Mouse (Mus musculus) frontal cortex, adult 2 months (tissue): ENCODE results near the gene Trmt61a. TPM values are rescaled to one million over a fixed set of nuclear protein-coding genes. Genes with fewer than 3 reads are reported as not detected.

Experiments
- DNase-seq, 2 experiments: peaks; one replicate each; pipeline ENCODE4 v3.0.0; 2022; ENCODE audit warnings: low spot score in 1 of 2; ENCODE audit errors: extremely low spot score in 1 of 2
- polyA plus RNA-seq: library from polyadenylated mRNA; depleted of rRNA; stranded (reverse); fragments of >200 nt; gene quantifications from 2 replicates; pipeline ENCODE4 v1.2.3, GENCODE M21; 2012; rRNA removed

Gene Trmt61a
- polyA plus RNA-seq, 1 experiment = 21.9 TPM

- peak; percentile 57 to 81 for DNase-seq
Measured at GRCm38 (mm10) chr12:111725338-111726121, 47.6 kb downstream of the Trmt61a start.

- DNase-seq = peak; percentile 53 to 72
Measured at GRCm38 (mm10) chr12:111726122-111726463, 48.2 kb downstream of the Trmt61a start.

GRCm38 (mm10) chr12:111727956-111728355 lies 50.1 kb downstream of the Trmt61a start:
- DNase-seq = no peak

- peak; percentile 62 to 92 for DNase-seq
Measured at GRCm38 (mm10) chr12:111731822-111732807, 54.2 kb downstream of the Trmt61a start.

- DNase-seq = no peak
Measured at GRCm38 (mm10) chr12:111732921-111733320, 55.0 kb downstream of the Trmt61a start.

Other genes with a start within 250 kb of the Trmt61a start
- 1.0 and 1.5 TPM in 2 replicates for gene Tnfaip2, start 235.6 kb upstream of the Trmt61a start, polyA plus RNA-seq
- gene Gm266, start 192.3 kb upstream of the Trmt61a start, polyA plus RNA-seq = 6.4 and 7.4 TPM in 2 replicates
- gene Eif5, start 140.1 kb upstream of the Trmt61a start, polyA plus RNA-seq = 150 and 178 TPM in 2 replicates
- gene Mark3, start 103.6 kb upstream of the Trmt61a start, polyA plus RNA-seq = 78.7 and 81.9 TPM in 2 replicates
- gene Ckb, start 5.8 kb upstream of the Trmt61a start, polyA plus RNA-seq = 3,871 and 4,147 TPM in 2 replicates
- 54.7 and 55.0 TPM in 2 replicates for gene Bag5, start 35.2 kb downstream of the Trmt61a start, polyA plus RNA-seq
- gene Apopt1, start 35.2 kb downstream of the Trmt61a start, polyA plus RNA-seq = 50.6 and 53.8 TPM in 2 replicates
- 916 and 954 TPM in 2 replicates for gene Klc1, start 80.7 kb downstream of the Trmt61a start, polyA plus RNA-seq
- gene Xrcc3, start 135.8 kb downstream of the Trmt61a start, polyA plus RNA-seq = 18.7 and 19.9 TPM in 2 replicates
- 42.4 and 43.3 TPM in 2 replicates for gene Zfyve21, start 136.1 kb downstream of the Trmt61a start, polyA plus RNA-seq
- 37.6 and 37.9 TPM in 2 replicates for gene Ppp1r13b, start 230.0 kb downstream of the Trmt61a start, polyA plus RNA-seq